8 mouse cellular contexts compared by ENCODE assay signal in the genomic region with DNA sequence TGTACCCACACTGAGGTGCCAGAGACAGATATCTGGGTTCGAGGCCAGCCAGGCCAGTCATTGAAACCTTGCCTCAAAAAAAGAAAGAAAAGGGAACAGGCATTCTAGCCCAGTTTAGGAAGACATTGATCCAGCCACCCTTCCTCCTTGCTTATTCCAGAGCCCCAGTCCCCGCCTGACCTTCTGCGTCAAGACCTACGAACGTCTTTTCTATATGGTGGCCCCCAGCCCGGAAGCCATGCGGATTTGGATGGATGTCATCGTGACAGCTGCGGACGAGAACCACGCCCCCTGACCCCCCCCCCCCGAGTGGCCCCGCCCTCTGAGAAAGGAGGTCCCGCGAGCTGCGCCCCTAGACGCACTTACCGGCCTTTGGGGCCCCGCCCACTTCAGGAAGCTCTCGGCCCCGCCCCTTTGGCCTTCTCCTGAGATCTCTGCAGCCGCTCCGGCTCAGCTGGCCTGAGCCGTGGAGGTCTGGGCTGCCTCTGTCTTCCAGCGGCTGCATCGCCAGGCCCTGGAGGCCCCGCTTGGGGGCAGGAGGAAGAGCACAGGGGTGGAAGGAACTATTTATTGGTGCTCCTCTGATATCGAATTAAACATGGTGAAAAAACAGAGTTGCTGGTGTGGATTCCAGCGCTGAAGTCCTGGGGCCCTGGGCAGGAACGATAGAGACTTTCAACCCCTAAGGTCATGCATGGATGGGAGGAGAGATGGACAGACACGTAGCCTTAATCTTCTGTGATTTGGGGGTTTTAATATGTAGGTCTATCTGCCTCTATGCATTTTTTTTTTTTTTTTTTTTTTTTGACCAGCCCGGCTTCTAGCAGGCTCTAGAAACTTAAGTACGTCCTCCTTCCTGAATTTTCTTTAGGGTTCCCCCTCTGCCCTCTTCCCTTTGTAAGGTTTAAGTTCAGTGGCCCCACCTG. TPM values are rescaled to one million over a fixed set of nuclear protein-coding genes. Genes with fewer than 3 reads are reported as not detected.
DNase-seq lines count a peak whose midpoint lies in the region; ATAC-seq lines count a peak whose summit lies in the region.

No protein-coding gene starts in this region.

- H3K27ac ChIP-seq in intestine, embryonic 16.5 days (ENCODE audit: low read length) = peak overlapping the region; percentile 37
- H3K27ac ChIP-seq in liver, embryonic 12.5 days = no peak overlapping the region

- ATAC-seq in granulocyte monocyte progenitor cell, adult 5-6 weeks (replicated peaks; ENCODE audit: poor library complexity, severe bottlenecking) = peak; percentile 92
- peak; percentile 91 for ATAC-seq in intestine, embryonic 16.5 days
- peak; percentile 89 for ATAC-seq in liver, embryonic 12.5 days

- H3K4me2 ChIP-seq in intestine, embryonic 16.5 days (ENCODE audit: low read depth, low read length) = peak overlapping the region; percentile 67
- H3K4me2 ChIP-seq in liver, embryonic 12.5 days = peak overlapping the region; percentile 70

- peak; percentile 20 for DNase-seq in cerebellum, adult 11 months
- no peak for DNase-seq in cerebellum, adult 9-10 months
- DNase-seq in embryo, embryonic 10.5 days (ENCODE audit: low spot score) = peak; percentile 93
- peak; percentile 75 for DNase-seq in naive thymus-derived CD4-positive, alpha-beta T cell, adult 2 months (ENCODE audit: low read depth)
- DNase-seq in splenic B cell, adult 2 months (ENCODE audit: low read depth, low spot score) = peak; percentile 85

- H3K4me1 ChIP-seq in intestine, embryonic 16.5 days (ENCODE audit: control insufficient read depth, insufficient read depth, low read length) = peaks cover 6% of the 10 kb centered on the region; the same call in 1 of the 2 replicates
- peaks cover 9% of the 10 kb centered on the region for H3K4me1 ChIP-seq in liver, embryonic 12.5 days

- H3K4me3 ChIP-seq in intestine, embryonic 16.5 days (ENCODE audit: low read length) = peak overlapping the region; percentile 37
- H3K4me3 ChIP-seq in liver, embryonic 12.5 days = peak overlapping the region; percentile 41

- peak overlapping the region; percentile 58 for H3K9ac ChIP-seq in intestine, embryonic 16.5 days (ENCODE audit: low read depth, low read length)
- peak overlapping the region; percentile 59; the same call in 1 of the 2 replicates for H3K9ac ChIP-seq in liver, embryonic 12.5 days

- 8% methylated on average over 30 of the region's 33 CpGs for WGBS in intestine, embryonic 16.5 days
- WGBS in liver, embryonic 12.5 days (ENCODE audit: insufficient replicate concordance) = 9% methylated on average over 33 of the region's 33 CpGs

- H3K27me3 ChIP-seq in intestine, embryonic 16.5 days (replicated peaks; ENCODE audit: control insufficient read depth, insufficient read depth, low read length) = no peaks in the 10 kb centered on the region
- no peaks in the 10 kb centered on the region for H3K27me3 ChIP-seq in liver, embryonic 12.5 days (replicated peaks)
- no peaks in the 10 kb centered on the region for H3K27me3 ChIP-seq in splenic B cell, adult 2 months (ENCODE audit: control insufficient read depth, insufficient read depth, low read length, poor library complexity, severe bottlenecking)

- no peaks in the 10 kb centered on the region for H3K9me3 ChIP-seq in intestine, embryonic 16.5 days (ENCODE audit: control insufficient read depth, low read length)
- H3K9me3 ChIP-seq in liver, embryonic 12.5 days (replicated peaks) = no peaks in the 10 kb centered on the region

- no peaks in the 10 kb centered on the region for H3K36me3 ChIP-seq in intestine, embryonic 16.5 days (ENCODE audit: control insufficient read depth, insufficient read depth, low read length)
- no peaks in the 10 kb centered on the region for H3K36me3 ChIP-seq in liver, embryonic 12.5 days
- peaks cover 6% of the 10 kb centered on the region for H3K36me3 ChIP-seq in splenic B cell, adult 2 months (ENCODE audit: control insufficient read depth, insufficient read depth, low read length, poor library complexity, severe bottlenecking)

RNA-seq across cellular contexts. Expression of gene Lypd3, which starts 7.4 kb away (rescaled TPM):
- not detected in 2 replicates for total RNA-seq in granulocyte monocyte progenitor cell, adult 5-6 weeks (2014; fragmentation: Nextera tagmentation)
- not detected in 2 replicates for total RNA-seq in granulocyte monocyte progenitor cell, adult 5-6 weeks (2017)
- polyA plus RNA-seq in intestine, embryonic 16.5 days (2015; fragmentation: Nextera tagmentation; extraction: Ambion mirVana) = 0.27 and 0.49 TPM in 2 replicates
- polyA plus RNA-seq in liver, embryonic 12.5 days (2016; fragmentation: Nextera tagmentation; extraction: Ambion mirVana) = not detected in 2 replicates

RNA-seq across cellular contexts. Expression of gene Phldb3, which starts 18.4 kb away (rescaled TPM):
- 1.8 and 6.4 TPM in 2 replicates for total RNA-seq in granulocyte monocyte progenitor cell, adult 5-6 weeks (2014; fragmentation: Nextera tagmentation)
- 7.6 and 13.5 TPM in 2 replicates for total RNA-seq in granulocyte monocyte progenitor cell, adult 5-6 weeks (2017)
- polyA plus RNA-seq in intestine, embryonic 16.5 days (2015; fragmentation: Nextera tagmentation; extraction: Ambion mirVana) = 0.35 and 0.36 TPM in 2 replicates
- 0.08 and 0.22 TPM in 2 replicates for polyA plus RNA-seq in liver, embryonic 12.5 days (2016; fragmentation: Nextera tagmentation; extraction: Ambion mirVana)

RNA-seq across cellular contexts. Expression of gene Zfp575, which starts 41.5 kb away (rescaled TPM):
- total RNA-seq in granulocyte monocyte progenitor cell, adult 5-6 weeks (2014; fragmentation: Nextera tagmentation) = 0.41 and 0.75 TPM in 2 replicates
- total RNA-seq in granulocyte monocyte progenitor cell, adult 5-6 weeks (2017) = not detected in 2 replicates
- polyA plus RNA-seq in intestine, embryonic 16.5 days (2015; fragmentation: Nextera tagmentation; extraction: Ambion mirVana) = 3.1 TPM in 2 replicates
- polyA plus RNA-seq in liver, embryonic 12.5 days (2016; fragmentation: Nextera tagmentation; extraction: Ambion mirVana) = 0.41 and 0.57 TPM in 2 replicates

RNA-seq across cellular contexts. Expression of gene Ethe1, which starts 41.6 kb away (rescaled TPM):
- total RNA-seq in granulocyte monocyte progenitor cell, adult 5-6 weeks (2014; fragmentation: Nextera tagmentation) = 50.4 and 71.3 TPM in 2 replicates
- 23.4 and 28.3 TPM in 2 replicates for total RNA-seq in granulocyte monocyte progenitor cell, adult 5-6 weeks (2017)
- polyA plus RNA-seq in intestine, embryonic 16.5 days (2015; fragmentation: Nextera tagmentation; extraction: Ambion mirVana) = 33.2 and 38.1 TPM in 2 replicates
- polyA plus RNA-seq in liver, embryonic 12.5 days (2016; fragmentation: Nextera tagmentation; extraction: Ambion mirVana) = 15.1 and 17.0 TPM in 2 replicates

RNA-seq across cellular contexts. Expression of gene Tex101, which starts 47.5 kb away (rescaled TPM):
- not detected in 2 replicates for total RNA-seq in granulocyte monocyte progenitor cell, adult 5-6 weeks (2014; fragmentation: Nextera tagmentation)
- total RNA-seq in granulocyte monocyte progenitor cell, adult 5-6 weeks (2017) = not detected in 2 replicates
- 0.12 TPM in 1 of 2 replicates, not detected in the other for polyA plus RNA-seq in intestine, embryonic 16.5 days (2015; fragmentation: Nextera tagmentation; extraction: Ambion mirVana)
- not detected in 2 replicates for polyA plus RNA-seq in liver, embryonic 12.5 days (2016; fragmentation: Nextera tagmentation; extraction: Ambion mirVana)
